In genomic region chr7:113256046-113256445, GRCm38 (mm10) we compare ENCODE assay signal across 8 mouse cellular contexts. TPM values are rescaled to one million over a fixed set of nuclear protein-coding genes. Genes with fewer than 3 reads are reported as not detected.
DNase-seq lines count a peak whose midpoint lies in the region; ATAC-seq and TF ChIP-seq lines count a peak whose summit lies in the region.

No protein-coding gene starts in this region.

- DNase-seq in gastrocnemius, postnatal 14 days, result peak; percentile 24
- no peak for DNase-seq in gastrocnemius, postnatal 36 days
- DNase-seq in right cerebral cortex, adult 2 months (ENCODE audit: low spot score in 2 of 2), result peak; percentile 43 to 46
- DNase-seq in right cerebral cortex, postnatal 36 days (ENCODE audit: low spot score in 2 of 2), result no peak
- DNase-seq in brain, embryonic 14.5 days (ENCODE audit: low read depth), result peak; percentile 40
- DNase-seq in kidney, postnatal 4 days, result peak; percentile 64 to 67
- DNase-seq in retina, postnatal 1 day, result peak; percentile 89

- TF ChIP-seq POLR2A in brain, embryonic 14.5 days (IDR thresholded peaks at IDR 0.05; ENCODE audit: borderline replicate concordance, extremely low read depth, insufficient read depth, insufficient read length, poor library complexity, severe bottlenecking), result no peak

- ATAC-seq in erythroblast, adult 5-6 weeks (replicated peaks; ENCODE audit: low FRiP score, poor library complexity, severe bottlenecking), result no peak

- peak; percentile 62; the same call in 1 of the 2 replicates for TF ChIP-seq CTCF in brain, embryonic 14.5 days (IDR thresholded peaks at IDR 0.05; ENCODE audit: borderline replicate concordance, extremely low read depth, insufficient read depth, insufficient read length)

- intact Hi-C loops in gastrocnemius, postnatal 14 days (cut with DNase I; ENCODE audit: low total_unique reads), result no loop called here
- intact Hi-C loops in gastrocnemius, postnatal 36 days (cut with DNase I), result loop anchor here (5.0 kb wide), 1 partner anchor 34 kb away; no protein-coding TSS in a partner anchor

RNA-seq across cellular contexts. Expression of gene Arntl, which starts 48.8 kb away (rescaled TPM):
- 10 to 100 TPM; 11.8 to 13.1 TPM for total RNA-seq in gastrocnemius, postnatal 14 days (2021)
- 10 to 100 TPM; 10.6 to 12.1 TPM for total RNA-seq in gastrocnemius, postnatal 36 days (2021)
- 15.1 and 16.6 TPM in 2 replicates for polyA plus RNA-seq in brain, embryonic 14.5 days (2012; rRNA removed)
- total RNA-seq in erythroblast, adult 5-6 weeks (2015; ENCODE audit: low replicate concordance), result 0.38 and 5.0 TPM in 2 replicates
- 1.5 and 2.5 TPM in 2 replicates for total RNA-seq in erythroblast, adult 5-6 weeks (2017; ENCODE audit: low replicate concordance)

Comparison
In these comparisons a context has a peak if more than half of its experiments do, and no peak if none do; other contexts are left out.
1. DNase-seq: peak in gastrocnemius, postnatal 14 days (single experiment), right cerebral cortex, adult 2 months (2 of 2), brain, embryonic 14.5 days (single experiment), kidney, postnatal 4 days (2 of 2) and retina, postnatal 1 day (single experiment); none in gastrocnemius, postnatal 36 days (0 of 2) and right cerebral cortex, postnatal 36 days (0 of 2).